Mouse (Mus musculus) stomach, embryonic 14.5 days (tissue): ENCODE data around the gene Spaca6. TPM values are rescaled to one million over a fixed set of nuclear protein-coding genes. Genes with fewer than 3 reads are reported as not detected.

Experiments used
- ATAC-seq: fragments of 200-750 bp; cut with Nextera tagmentation; 2 replicates; pipeline ENCODE4 v1.8.0; 2017; ENCODE audit warnings: low read depth, moderate TSS enrichment; ENCODE audit not compliant: insufficient number of reproducible peaks, insufficient read depth, low FRiP score
- H3K27ac ChIP-seq: fragments of 300-500 bp; sonication (generic); 2 replicates; pipeline ENCODE4 v1.5.1; 2014; ENCODE audit warnings: mild to moderate bottlenecking, low read length, moderate library complexity, mixed read lengths
- H3K27me3 ChIP-seq: fragments of 300-500 bp; sonication (generic); 2 replicates; pipeline ENCODE4 v1.6.1; 2014; ENCODE audit warnings: low read length, control low read depth, mixed read lengths; ENCODE audit not compliant: control insufficient read depth, insufficient read depth
- H3K36me3 ChIP-seq: fragments of 300-500 bp; sonication (generic); 2 replicates; pipeline ENCODE4 v1.6.1; 2014; ENCODE audit warnings: mild to moderate bottlenecking, control low read depth, low read length, moderate library complexity, mixed read lengths; ENCODE audit not compliant: control insufficient read depth, insufficient read depth
- H3K4me1 ChIP-seq: fragments of 300-500 bp; sonication (generic); 2 replicates; pipeline ENCODE4 v1.6.1; 2014; ENCODE audit warnings: low read length, control low read depth, mixed read lengths; ENCODE audit not compliant: control insufficient read depth, insufficient read depth
- H3K4me2 ChIP-seq: fragments of 300-500 bp; sonication (generic); replicated peaks from 2 replicates; pipeline ENCODE4 v1.6.1; 2014; ENCODE audit warnings: low read depth, low read length, control low read depth
- H3K4me3 ChIP-seq: fragments of 300-500 bp; sonication (generic); 2 replicates; pipeline ENCODE4 v1.5.1; 2014; ENCODE audit warnings: low read depth, low read length, control low read depth
- H3K9ac ChIP-seq: fragments of 300-500 bp; sonication (generic); replicated peaks from 2 replicates; pipeline ENCODE4 v1.6.1; 2014; ENCODE audit warnings: low read depth, mild to moderate bottlenecking, control low read depth, low read length, moderate library complexity, mixed read lengths
- H3K9me3 ChIP-seq: fragments of 300-500 bp; sonication (generic); 2 replicates; pipeline ENCODE4 v1.6.1; 2016; ENCODE audit warnings: low read depth, low read length, control low read depth; ENCODE audit not compliant: control insufficient read depth
- WGBS: fragments of 180-500 bp; shearing (Covaris S2); extraction: QIAGEN DNeasy Blood & Tissue Kit; methylation state at CpG from one replicate; pipeline ENCODE4 v1.1.7; 2014; 5-methylcytosine and 5-hydroxymethylcytosine counted together
- polyA plus RNA-seq: library from polyadenylated mRNA; unstranded; fragments of >200 nt; fragmentation: Nextera tagmentation; extraction: Ambion mirVana; gene quantifications from 2 replicates; pipeline ENCODE4 v1.2.1, GENCODE M21; 2014

The Spaca6 gene
- polyA plus RNA-seq = 40.9 and 42.9 TPM in 2 replicates

DNA sequence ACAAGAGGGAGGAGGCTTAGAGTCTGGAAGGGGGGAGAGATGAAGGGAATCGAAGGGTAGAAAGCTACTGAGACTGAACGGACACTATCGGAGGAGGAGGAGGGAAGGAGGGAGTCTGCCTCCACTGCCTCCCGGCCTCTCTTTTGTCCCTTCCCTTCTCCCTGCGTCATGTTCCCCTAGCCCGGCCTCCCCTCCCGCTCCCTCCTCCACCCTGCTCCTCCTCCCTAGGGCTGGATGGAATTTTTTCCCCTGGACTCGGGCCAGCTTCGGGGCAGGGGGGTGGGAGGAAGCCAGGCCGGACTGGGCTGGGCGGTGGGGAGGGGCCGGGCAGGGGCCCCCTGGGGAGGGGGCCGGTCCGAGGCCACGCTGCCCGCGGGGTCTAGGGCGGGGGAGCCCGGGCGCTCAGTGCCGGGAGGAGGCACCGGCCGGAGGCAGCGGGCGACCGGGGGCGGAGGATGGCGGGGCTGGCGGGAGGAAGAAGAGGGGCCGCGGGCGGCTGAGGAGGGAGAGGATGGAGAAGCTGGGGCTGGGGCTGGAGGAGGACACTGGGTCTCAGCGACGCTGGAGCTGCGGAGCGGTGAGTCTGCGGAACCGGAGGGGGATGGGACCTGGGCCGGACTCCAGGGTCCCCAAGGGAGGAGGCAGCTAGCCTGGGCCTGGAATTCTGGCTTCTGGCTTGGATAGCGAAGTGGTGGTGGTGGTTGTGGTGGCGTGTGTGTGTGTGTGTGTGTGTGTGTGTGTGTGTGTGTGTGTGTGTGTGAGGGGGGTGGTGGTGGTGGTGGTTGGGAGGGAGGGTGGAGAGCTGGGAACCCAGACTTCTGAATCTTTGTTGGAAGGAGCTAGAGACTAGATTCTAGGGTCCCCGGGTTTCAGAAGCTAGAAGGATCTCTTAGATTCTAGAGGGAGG, at the start of gene Spaca6:
Spaca6 (plus strand) TSS at position 408 of the 907 bp plus-strand sequence.
- peak; percentile 87 for ATAC-seq
- peak within 1 kb of the TSS; percentile 73 for H3K4me2 ChIP-seq
- H3K36me3 ChIP-seq = peaks cover 11% of the 10 kb centered on the region
- H3K4me3 ChIP-seq = peak within 1 kb of the TSS; percentile 84
- H3K27ac ChIP-seq = peak within 1 kb of the TSS; percentile 99
- peak within 1 kb of the TSS; percentile 83 for H3K9ac ChIP-seq
- peaks cover 16% of the 10 kb centered on the region for H3K4me1 ChIP-seq
- 0% methylated on average over 35 of the region's 42 CpGs for WGBS
- H3K27me3 ChIP-seq = no peaks in the 10 kb centered on the region
- no peaks in the 10 kb centered on the region for H3K9me3 ChIP-seq

DNA sequence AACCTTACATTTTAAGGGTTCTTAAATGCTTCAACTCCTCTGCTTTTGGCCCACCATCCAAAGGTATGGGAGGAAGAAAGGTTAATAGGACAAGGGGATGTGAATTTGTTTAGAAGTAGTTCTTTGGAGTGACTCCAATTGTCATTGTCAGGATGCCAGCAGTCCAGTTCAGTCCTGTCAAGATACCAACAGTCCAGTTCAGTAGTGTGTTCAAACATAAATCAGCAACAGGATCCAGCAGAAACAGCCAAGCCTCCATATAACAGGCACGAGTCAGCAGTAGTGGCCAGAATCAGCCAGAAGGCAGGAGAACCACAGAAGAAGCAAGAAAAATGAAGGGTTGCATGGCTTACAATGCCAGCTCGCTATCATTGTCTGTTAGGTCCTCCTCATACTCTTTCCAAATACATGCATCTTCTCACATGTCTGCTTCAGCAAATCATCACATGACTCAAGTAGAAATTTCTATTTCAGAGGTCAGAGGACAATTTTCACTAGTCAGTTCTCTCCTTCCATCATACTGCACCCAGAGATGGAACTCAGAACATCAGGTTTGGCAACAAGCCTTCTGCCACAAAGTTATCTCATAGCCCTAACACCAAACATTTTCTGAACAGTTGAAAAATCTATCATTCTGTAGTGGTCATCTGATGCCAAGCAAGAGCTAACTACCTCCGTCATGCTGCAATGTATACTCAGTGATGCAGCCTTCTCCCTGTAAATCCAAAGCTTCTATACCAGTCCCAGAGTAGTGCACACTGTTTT, 35.9 kb upstream of the Spaca6 start:
- H3K9ac ChIP-seq = no peak overlapping the region
- no peaks in the 10 kb centered on the region for H3K4me1 ChIP-seq
- no peak overlapping the region for H3K27ac ChIP-seq
- H3K4me2 ChIP-seq = no peak overlapping the region
- no peaks in the 10 kb centered on the region for H3K27me3 ChIP-seq
- 62% methylated on average over 3 of the region's 3 CpGs for WGBS
- no peaks in the 10 kb centered on the region for H3K36me3 ChIP-seq
- ATAC-seq = no peak
- no peaks in the 10 kb centered on the region for H3K9me3 ChIP-seq
- H3K4me3 ChIP-seq = no peak overlapping the region

DNA sequence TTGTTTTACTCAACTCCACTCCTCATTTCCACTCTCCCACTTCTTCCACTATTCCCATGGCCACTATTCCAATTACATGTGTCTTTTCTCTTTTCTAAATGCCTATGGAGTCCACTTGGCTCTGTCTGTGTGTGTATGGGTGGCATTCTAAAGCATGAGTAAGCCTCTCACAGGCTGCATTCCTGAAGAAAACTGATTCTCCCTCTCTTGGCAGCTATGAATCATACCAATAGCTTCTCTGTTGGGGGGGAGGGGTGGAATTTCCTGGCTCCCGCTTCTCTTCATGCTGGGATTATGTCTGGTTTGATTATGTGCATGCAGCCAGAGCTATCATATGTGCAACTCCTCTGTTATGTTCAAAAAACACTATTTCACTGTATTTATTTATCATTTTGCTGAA, 34.4 kb upstream of the Spaca6 start:
- Histone ChIP-seq H3K4me3 (no peak overlapping the region), H3K4me1 (no peaks in the 10 kb centered on the region), H3K36me3 (no peaks in the 10 kb centered on the region), H3K4me2 (no peak overlapping the region), H3K9ac (no peak overlapping the region), H3K27me3 (no peaks in the 10 kb centered on the region), H3K27ac (no peak overlapping the region), H3K9me3 (no peaks in the 10 kb centered on the region)
- ATAC-seq = peak; percentile 56; the same call in 1 of the 2 replicates
- 32% methylated on average over 1 of the region's 1 CpGs for WGBS

DNA sequence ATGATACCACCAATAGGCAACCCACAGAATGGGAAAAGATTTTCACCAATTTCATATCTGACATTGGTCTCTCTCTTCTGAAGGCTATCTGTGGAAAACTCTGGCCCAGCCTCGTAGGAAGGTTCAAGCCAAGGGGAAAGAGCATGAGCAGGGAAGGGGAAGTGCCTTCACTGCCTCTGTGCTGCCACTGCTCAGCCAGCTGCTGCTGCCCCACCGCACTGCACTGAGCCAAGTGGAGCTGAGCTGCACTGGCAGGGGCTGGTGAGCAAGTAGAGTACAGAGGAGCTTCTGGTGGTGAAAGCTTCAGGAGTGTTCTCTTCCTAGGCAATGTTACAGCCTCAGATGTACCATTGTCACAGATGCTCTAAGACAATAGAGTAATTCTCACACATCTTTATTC, 31.4 kb upstream of the Spaca6 start:
- H3K27me3 ChIP-seq = no peaks in the 10 kb centered on the region

DNA sequence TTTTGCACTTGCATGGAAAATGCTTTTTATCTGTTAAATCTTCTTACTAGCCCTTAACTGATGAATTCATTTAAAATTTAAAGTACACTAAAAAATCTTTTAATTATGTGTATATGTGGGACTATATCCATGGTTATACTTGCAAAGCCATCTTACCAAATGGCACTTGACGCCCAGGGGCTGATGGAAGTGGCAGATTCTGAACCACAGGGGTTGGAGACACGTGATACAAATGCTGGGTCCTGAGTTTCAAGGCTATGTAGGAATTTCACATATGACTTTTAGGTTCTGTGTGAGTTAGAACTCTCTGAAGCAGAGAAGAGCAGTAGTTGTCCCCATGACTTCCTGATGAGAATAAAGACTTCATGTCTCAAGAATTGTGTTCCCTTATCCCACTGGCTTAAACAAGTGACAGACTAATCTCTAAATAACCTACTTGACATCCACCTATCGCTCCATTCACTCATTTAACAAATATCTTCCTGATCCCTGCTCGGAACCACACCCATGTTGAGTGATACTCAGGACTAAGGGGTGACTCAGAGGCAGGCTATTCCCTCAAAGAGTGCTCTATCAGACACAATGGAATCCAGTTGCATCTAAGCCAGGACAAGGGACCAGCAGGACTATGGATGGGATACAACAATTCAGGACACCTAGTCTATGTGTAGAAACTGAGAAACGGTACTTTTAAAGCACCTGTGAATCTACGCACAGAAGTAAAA, 3.2 kb upstream of the Spaca6 start:
- Histone ChIP-seq H3K4me2 (no peak overlapping the region), H3K27ac (no peak overlapping the region), H3K9me3 (no peaks in the 10 kb centered on the region), H3K9ac (no peak overlapping the region), H3K36me3 (no peaks in the 10 kb centered on the region), H3K27me3 (no peaks in the 10 kb centered on the region), H3K4me3 (no peak overlapping the region), H3K4me1 (no peaks in the 10 kb centered on the region)
- no peak for ATAC-seq
- 75% methylated on average over 6 of the region's 6 CpGs for WGBS

More for the DNA sequence above, 31.4 kb upstream of the Spaca6 start:
- no peak overlapping the region for H3K27ac ChIP-seq
- H3K9ac ChIP-seq = no peak overlapping the region
- no peak for ATAC-seq
- H3K9me3 ChIP-seq = no peaks in the 10 kb centered on the region
- H3K4me3 ChIP-seq = no peak overlapping the region
- H3K36me3 ChIP-seq = no peaks in the 10 kb centered on the region
- H3K4me2 ChIP-seq = no peak overlapping the region
- 53% methylated on average over 2 of the region's 2 CpGs for WGBS
- H3K4me1 ChIP-seq = no peaks in the 10 kb centered on the region

DNA sequence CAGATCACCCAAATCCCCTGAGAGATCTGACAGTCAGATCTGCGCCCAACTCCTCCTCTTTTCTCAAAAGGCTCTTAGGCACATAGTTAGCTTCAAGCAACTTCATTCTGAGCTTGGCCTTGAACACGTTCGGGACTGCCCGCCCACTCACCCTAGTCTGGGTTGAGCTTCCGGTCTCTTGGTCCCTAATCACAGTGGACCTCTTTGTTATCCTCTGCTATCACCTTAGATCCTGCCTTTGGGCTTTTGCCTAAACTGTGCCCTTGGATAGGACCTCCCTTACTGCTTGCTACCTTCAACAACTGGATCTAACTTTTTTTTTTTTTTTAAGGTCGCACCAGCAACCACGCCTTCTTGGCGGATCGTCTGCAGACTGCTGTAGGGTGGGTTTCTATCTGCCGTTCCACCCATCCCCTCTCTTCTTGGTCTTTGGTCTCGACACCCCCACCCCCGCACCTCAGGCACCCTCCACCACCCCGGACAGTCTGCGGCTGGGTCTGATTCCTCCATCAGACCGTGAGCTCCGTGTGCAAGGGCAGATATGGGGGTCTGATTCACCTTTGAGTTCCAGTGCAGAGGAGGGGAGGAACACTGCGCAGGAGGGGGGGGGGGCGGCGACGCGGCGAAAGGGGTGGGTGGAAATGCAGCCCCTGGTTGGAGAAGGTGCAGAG, 902 bp upstream of the Spaca6 start:
- peak; percentile 39 for ATAC-seq
- H3K27ac ChIP-seq = peak overlapping the region; percentile 99

DNA sequence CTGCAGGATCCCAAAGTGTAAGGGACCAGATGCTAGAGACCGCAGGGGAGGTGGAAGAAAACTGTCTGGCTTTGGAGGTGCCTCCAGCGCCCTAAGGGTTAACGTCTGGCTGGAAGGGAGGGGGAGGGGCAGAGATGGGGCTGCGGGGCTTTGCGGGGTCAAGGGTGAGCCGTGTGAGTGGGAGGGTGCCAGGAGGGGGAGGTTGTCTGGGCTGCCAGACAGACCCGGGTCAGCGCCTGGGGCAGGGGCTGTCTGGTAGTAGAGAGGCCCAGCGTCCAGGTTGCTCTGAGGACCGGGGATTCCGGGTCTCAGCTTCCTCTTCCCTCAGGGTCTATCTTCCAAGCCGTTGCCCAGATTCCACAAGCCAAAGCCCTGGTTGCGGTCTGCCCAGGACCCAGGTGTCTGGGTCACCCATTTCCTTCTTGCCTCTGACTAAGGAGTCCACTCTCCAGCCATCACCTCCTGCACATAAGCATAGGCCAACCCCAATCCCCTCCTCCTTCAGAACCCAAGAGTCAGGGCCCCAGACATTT, 766 bp downstream of the Spaca6 start:
- no peaks in the 10 kb centered on the region for H3K9me3 ChIP-seq
- H3K36me3 ChIP-seq = peaks cover 18% of the 10 kb centered on the region
- no peaks in the 10 kb centered on the region for H3K27me3 ChIP-seq
- peak; percentile 19; the same call in 1 of the 2 replicates for ATAC-seq
- H3K4me1 ChIP-seq = peaks cover 21% of the 10 kb centered on the region
- peak overlapping the region; percentile 99 for H3K27ac ChIP-seq
- peak overlapping the region; percentile 84 for H3K4me3 ChIP-seq
- H3K9ac ChIP-seq = peak overlapping the region; percentile 83
- WGBS = under 1% methylated on average over 13 of the region's 13 CpGs
- H3K4me2 ChIP-seq = peak overlapping the region; percentile 73

More for the DNA sequence above, 902 bp upstream of the Spaca6 start:
- H3K27me3 ChIP-seq = no peaks in the 10 kb centered on the region
- 0 out of 2 replicates have a peak, but pooled peaks cover 5% of the 10 kb centered on the region for H3K36me3 ChIP-seq
- peak overlapping the region; percentile 83 for H3K9ac ChIP-seq
- under 1% methylated on average over 20 of the region's 22 CpGs for WGBS
- peaks cover 10% of the 10 kb centered on the region for H3K4me1 ChIP-seq
- no peaks in the 10 kb centered on the region for H3K9me3 ChIP-seq
- peak overlapping the region; percentile 73 for H3K4me2 ChIP-seq
- peak overlapping the region; percentile 84 for H3K4me3 ChIP-seq
